ENCODE assay signal across 7 mouse cellular contexts in the genomic region with DNA sequence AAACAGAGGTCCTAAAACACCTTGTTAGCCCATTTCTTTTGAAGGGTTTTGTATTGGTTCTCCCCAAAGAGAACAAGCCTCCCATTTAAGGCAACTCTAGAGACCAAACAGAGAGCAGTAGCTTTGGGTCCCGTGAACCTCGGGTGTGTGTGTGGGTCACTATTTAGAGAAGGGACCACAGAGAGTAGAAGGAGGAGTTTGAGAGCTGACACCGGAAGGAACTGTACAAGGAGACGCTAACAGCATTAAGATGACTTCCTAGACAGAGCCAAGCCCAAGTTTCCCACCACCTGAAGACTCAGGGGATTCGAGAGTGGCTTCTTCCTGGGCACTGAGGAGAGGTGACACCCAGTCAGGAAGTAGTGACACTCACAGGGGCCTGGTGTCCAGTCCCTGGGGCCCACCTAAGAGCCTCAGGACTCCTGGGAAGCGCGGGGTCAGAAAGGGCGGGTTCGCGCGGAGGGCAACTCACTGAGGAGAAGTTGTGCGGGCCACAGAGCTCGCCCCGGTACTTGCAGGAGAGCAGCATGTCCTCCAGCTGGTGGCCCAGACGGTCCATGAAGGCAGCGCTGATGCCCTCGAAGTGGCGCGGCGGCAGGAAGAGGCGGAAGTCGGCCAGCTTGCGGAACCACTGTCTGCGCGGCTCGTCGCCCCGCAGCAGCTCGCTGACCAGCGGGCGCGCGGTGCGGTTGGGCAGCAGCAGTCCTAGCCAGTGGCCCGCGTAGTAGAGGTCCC.
DNase-seq lines count a peak whose midpoint lies in the region; ATAC-seq and TF ChIP-seq lines count a peak whose summit lies in the region.

No protein-coding gene starts in this region.

- H3K4me3 ChIP-seq in lung, embryonic 15.5 days: peak overlapping the region; percentile 47
- peak overlapping the region; percentile 76 for H3K4me3 ChIP-seq in cortical plate, adult 2 months (ENCODE audit: insufficient read depth, low read length)
- H3K4me3 ChIP-seq in forebrain, postnatal 0 days (ENCODE audit: low read depth, low read length): peak overlapping the region; percentile 63
- peak overlapping the region; percentile 53 for H3K4me3 ChIP-seq in limb, embryonic 13.5 days

- H3K4me1 ChIP-seq in lung, embryonic 15.5 days: peaks cover 28% of the 10 kb centered on the region
- peaks cover 8% of the 10 kb centered on the region for H3K4me1 ChIP-seq in cortical plate, adult 2 months (ENCODE audit: control insufficient read depth, insufficient read depth, low read length)
- H3K4me1 ChIP-seq in forebrain, postnatal 0 days (ENCODE audit: insufficient read depth): peaks cover 3% of the 10 kb centered on the region; the same call in 1 of the 2 replicates
- H3K4me1 ChIP-seq in limb, embryonic 13.5 days: peaks cover 35% of the 10 kb centered on the region

- WGBS in lung, embryonic 15.5 days: 3% methylated on average over 36 of the region's 36 CpGs
- WGBS in forebrain, postnatal 0 days: 4% methylated on average over 36 of the region's 36 CpGs
- WGBS in limb, embryonic 13.5 days: 5% methylated on average over 36 of the region's 36 CpGs

- TF ChIP-seq CTCF in cortical plate, adult 2 months (IDR thresholded peaks at IDR 0.05; ENCODE audit: extremely low read depth, insufficient read depth, low read length): no peak
- TF ChIP-seq CTCF in forebrain, postnatal 0 days (IDR thresholded peaks at IDR 0.05; ENCODE audit: low read depth): no peak

- peaks cover 71% of the 10 kb centered on the region for H3K27me3 ChIP-seq in lung, embryonic 15.5 days
- H3K27me3 ChIP-seq in forebrain, postnatal 0 days (ENCODE audit: insufficient read depth, low read length): peaks cover 6% of the 10 kb centered on the region
- H3K27me3 ChIP-seq in limb, embryonic 13.5 days: peaks cover 83% of the 10 kb centered on the region

- H3K9ac ChIP-seq in lung, embryonic 15.5 days: no peak overlapping the region; the same call in 1 of the 2 replicates
- peak overlapping the region; percentile 60 for H3K9ac ChIP-seq in forebrain, postnatal 0 days
- peak overlapping the region; percentile 55; the same call in 1 of the 2 replicates for H3K9ac ChIP-seq in limb, embryonic 13.5 days

- no peak for DNase-seq in lung, postnatal 36 days
- no peak for DNase-seq in forebrain, postnatal 0 days
- peak; percentile 44 for DNase-seq in testis, postnatal 10 days (ENCODE audit: low spot score)
- DNase-seq in left cerebral cortex, postnatal 10 days (ENCODE audit: extremely low spot score in 1 of 2, low spot score in 2 of 2): no peak

- intact Hi-C loops in left cerebral cortex, postnatal 10 days (cut with DNase I): loop anchor here (2.0 to 5.0 kb wide), 2 partner anchors 245 to 329 kb away; no protein-coding TSS in a partner anchor

- ATAC-seq in lung, embryonic 15.5 days (ENCODE audit: borderline replicate concordance, extremely low read depth, low FRiP score, low TSS enrichment): 0 out of 2 replicates have a peak, but pooled peaks have one; percentile 20
- no peak for ATAC-seq in forebrain, postnatal 0 days
- no peak for ATAC-seq in limb, embryonic 13.5 days (ENCODE audit: low FRiP score, low read depth)

- no peaks in the 10 kb centered on the region for H3K36me3 ChIP-seq in lung, embryonic 15.5 days
- no peaks in the 10 kb centered on the region for H3K36me3 ChIP-seq in forebrain, postnatal 0 days (ENCODE audit: insufficient read depth)
- no peaks in the 10 kb centered on the region for H3K36me3 ChIP-seq in limb, embryonic 13.5 days

- no peaks in the 10 kb centered on the region for H3K9me3 ChIP-seq in lung, embryonic 15.5 days
- no peaks in the 10 kb centered on the region for H3K9me3 ChIP-seq in forebrain, postnatal 0 days (ENCODE audit: low read length)
- H3K9me3 ChIP-seq in limb, embryonic 13.5 days: no peaks in the 10 kb centered on the region

- TF ChIP-seq POLR2A in cortical plate, adult 2 months (IDR thresholded peaks at IDR 0.05; ENCODE audit: extremely low read depth, insufficient read depth, low read length): no peak

- no peak overlapping the region for H3K27ac ChIP-seq in lung, embryonic 15.5 days
- 0 out of 2 replicates have a peak overlapping the region, but pooled peaks have one; percentile 45 for H3K27ac ChIP-seq in cortical plate, adult 2 months (ENCODE audit: insufficient read depth, low read length)
- 0 out of 2 replicates have a peak overlapping the region, but pooled peaks have one; percentile 64 for H3K27ac ChIP-seq in forebrain, postnatal 0 days (ENCODE audit: low read depth, low read length)
- no peak overlapping the region for H3K27ac ChIP-seq in limb, embryonic 13.5 days

- H3K4me2 ChIP-seq in lung, embryonic 15.5 days: peak overlapping the region; percentile 92
- peak overlapping the region; percentile 97 for H3K4me2 ChIP-seq in forebrain, postnatal 0 days (ENCODE audit: low read depth)
- peak overlapping the region; percentile 91 for H3K4me2 ChIP-seq in limb, embryonic 13.5 days (replicated peaks)

Comparison
In these comparisons a context has a peak if more than half of its experiments do, and no peak if none do; other contexts are left out.
1. H3K27ac ChIP-seq: peak in cortical plate, adult 2 months (single experiment) and forebrain, postnatal 0 days (single experiment); none in lung, embryonic 15.5 days (single experiment) and limb, embryonic 13.5 days (single experiment).
2. Peak in every context shown above with its lines, with median percentiles within 50 percentile points of each other: H3K4me2 ChIP-seq and H3K4me3 ChIP-seq.